Mouse (Mus musculus): ENCODE measurements at regions not wholly inside any gene's neighbourhood (a gene's known extent, or its start where the extent isn't known, plus 50 kb on each side); places are given as distances from the start of the nearest gene placed in this dataset.

GRCm38 (mm10) chr5:118984797-118985408 is 424.4 kb downstream of the Med13l start:
- 83% methylated on average over 9 of the region's 9 CpGs for WGBS
- H3K36me3 ChIP-seq: no peaks in the 10 kb centered on the region
- peaks cover 43% of the 10 kb centered on the region for H3K27me3 ChIP-seq
- no peak overlapping the region for H3K4me3 ChIP-seq
- no peaks in the 10 kb centered on the region for H3K9me3 ChIP-seq
- H3K27ac ChIP-seq: no peak overlapping the region
- no peak for ATAC-seq (ENCODE audit: low FRiP score, low read depth)
- no peak overlapping the region for H3K4me2 ChIP-seq (replicated peaks)
- H3K9ac ChIP-seq: no peak overlapping the region
- peaks cover 12% of the 10 kb centered on the region for H3K4me1 ChIP-seq

DNA sequence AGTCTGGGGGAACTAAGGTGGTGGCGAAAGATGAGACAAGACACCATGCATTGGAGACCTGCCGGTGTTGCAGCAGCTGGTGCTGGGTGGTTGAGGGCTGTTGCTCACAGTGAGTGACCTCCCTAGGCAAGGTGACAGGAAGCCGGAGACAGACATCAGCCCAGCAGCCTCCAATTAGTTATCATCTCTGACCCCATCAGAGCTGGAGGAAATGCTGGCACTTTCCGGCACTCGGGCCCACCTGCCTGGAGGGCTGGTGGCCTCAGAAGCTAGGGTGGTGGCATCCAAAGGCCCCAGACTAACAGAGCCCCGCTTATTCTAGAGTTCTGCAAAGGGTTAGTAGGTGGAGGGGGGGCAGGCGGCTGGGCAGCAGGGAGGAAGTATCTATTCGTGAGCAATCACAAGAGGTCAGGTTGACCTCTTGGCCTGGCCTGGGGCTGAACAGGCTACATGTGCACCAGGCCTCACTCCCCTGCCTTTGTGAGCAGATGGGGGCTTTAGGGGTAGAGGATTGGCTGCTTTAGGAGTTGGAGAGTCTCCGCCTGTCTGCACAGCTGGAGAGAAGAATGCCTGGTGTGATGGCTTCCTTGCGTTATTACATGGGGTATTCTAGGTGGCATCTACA is 427.0 kb downstream of the Med13l start:
- Histone ChIP-seq H3K9ac (no peak overlapping the region), H3K27me3 (peaks cover 33% of the 10 kb centered on the region), H3K9me3 (no peaks in the 10 kb centered on the region), H3K27ac (no peak overlapping the region), H3K36me3 (no peaks in the 10 kb centered on the region), H3K4me2 (replicated peaks) (no peak overlapping the region), H3K4me1 (peaks cover 7% of the 10 kb centered on the region), H3K4me3 (no peak overlapping the region)
- no peak for ATAC-seq (ENCODE audit: low FRiP score, low read depth)
- 41% methylated on average over 10 of the region's 10 CpGs for WGBS

DNA sequence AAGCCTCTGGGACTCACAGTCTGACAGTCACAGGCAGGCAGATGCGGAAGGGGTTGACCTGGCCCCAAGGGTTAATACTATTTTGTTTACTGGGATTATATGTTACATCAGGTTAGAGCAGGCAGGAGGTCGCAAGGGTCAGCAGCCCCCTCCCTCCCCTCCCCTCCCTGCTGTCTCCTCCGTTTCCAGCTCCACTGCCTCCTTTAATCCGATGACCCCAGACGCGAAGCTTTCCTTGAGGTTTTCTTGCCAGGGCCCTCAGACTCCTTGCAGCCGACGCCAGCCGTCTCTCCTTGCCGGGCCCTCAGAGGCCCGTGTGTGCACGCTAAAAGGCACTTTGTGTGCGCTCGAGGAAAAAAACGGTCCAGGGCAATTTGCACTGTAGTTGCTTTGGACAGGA is 438.6 kb downstream of the Med13l start:
- Histone ChIP-seq H3K27me3 (peaks cover 41% of the 10 kb centered on the region), H3K4me1 (peaks cover 8% of the 10 kb centered on the region; the same call in 1 of the 2 replicates), H3K36me3 (no peaks in the 10 kb centered on the region), H3K9me3 (no peaks in the 10 kb centered on the region), H3K4me3 (no peak overlapping the region), H3K4me2 (replicated peaks) (no peak overlapping the region), H3K27ac (no peak overlapping the region), H3K9ac (no peak overlapping the region)
- 5% methylated on average over 15 of the region's 15 CpGs for WGBS
- ATAC-seq (ENCODE audit: low FRiP score, low read depth): no peak

DNA sequence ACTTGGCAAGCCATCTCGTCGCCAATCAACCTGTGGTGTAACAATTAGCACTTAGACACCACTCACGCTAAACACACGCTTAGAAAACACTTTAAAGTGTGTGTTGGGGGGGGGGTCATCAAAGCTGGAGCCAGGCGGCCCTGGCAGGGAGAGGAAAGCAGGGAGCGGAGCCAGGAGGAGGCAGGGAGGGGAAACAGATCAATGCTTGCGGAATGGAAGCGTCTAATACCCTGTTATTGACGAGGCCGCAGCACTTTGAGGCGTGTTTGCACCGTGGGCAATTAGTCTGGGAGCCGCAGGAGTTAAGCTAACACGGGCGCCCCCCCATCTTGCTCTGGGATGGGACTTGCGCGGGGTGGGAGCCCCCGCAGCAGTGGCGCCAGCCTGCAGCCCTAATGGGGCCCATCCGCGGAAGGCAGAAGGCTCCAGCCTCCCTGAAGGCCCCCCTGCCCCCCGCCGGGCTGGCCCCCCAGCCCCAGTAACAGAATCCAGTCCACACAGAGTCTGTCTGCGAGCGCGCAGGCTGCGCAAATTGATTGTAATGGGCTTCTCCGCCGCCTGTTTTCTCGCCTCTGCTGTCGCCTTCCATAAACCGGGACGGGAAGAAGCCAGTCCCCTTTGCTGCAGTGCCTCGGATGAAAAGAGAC is 445.5 kb downstream of the Med13l start:
- Histone ChIP-seq H3K27me3 (peaks cover 58% of the 10 kb centered on the region), H3K36me3 (no peaks in the 10 kb centered on the region), H3K9me3 (no peaks in the 10 kb centered on the region), H3K9ac (peak overlapping the region; percentile 67), H3K4me1 (peaks cover 34% of the 10 kb centered on the region), H3K4me3 (peak overlapping the region; percentile 41), H3K4me2 (replicated peaks) (peak overlapping the region; percentile 84), H3K27ac (no peak overlapping the region; the same call in 1 of the 2 replicates)
- WGBS: under 1% methylated on average over 34 of the region's 34 CpGs
- peak; percentile 57 for ATAC-seq (ENCODE audit: low FRiP score, low read depth)

- ATAC-seq (ENCODE audit: low FRiP score, low read depth): no peak
- 34% methylated on average over 14 of the region's 14 CpGs for WGBS
- Histone ChIP-seq H3K27me3 (peaks cover 61% of the 10 kb centered on the region), H3K4me3 (no peak overlapping the region), H3K36me3 (no peaks in the 10 kb centered on the region), H3K27ac (no peak overlapping the region), H3K9me3 (no peaks in the 10 kb centered on the region), H3K4me1 (peaks cover 34% of the 10 kb centered on the region), H3K4me2 (replicated peaks) (no peak overlapping the region), H3K9ac (no peak overlapping the region)
Observed at GRCm38 (mm10) chr5:119010048-119010447, 449.6 kb downstream of the Med13l start.

DNA sequence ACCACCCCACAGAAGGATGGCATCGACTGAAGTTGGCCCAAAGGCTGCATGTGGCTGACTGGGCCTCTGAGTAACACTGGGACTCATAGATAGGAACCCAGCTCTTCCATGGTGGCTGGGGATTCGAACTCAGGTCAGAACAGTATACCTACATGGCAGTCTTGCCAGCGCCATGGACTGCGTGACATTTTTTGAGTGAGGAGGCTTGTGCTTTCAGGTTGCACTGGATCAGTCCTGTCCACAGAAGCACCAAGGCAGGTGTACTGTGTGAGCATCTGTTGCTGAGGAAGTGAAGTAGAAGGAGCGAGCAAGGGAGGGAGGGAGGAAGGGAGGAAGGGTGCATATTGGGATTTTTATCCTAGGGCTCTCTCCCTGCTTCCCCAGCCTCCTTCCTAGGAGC is 454.7 kb downstream of the Med13l start:
- Histone ChIP-seq H3K4me3 (no peak overlapping the region), H3K27ac (no peak overlapping the region), H3K36me3 (no peaks in the 10 kb centered on the region), H3K4me1 (peaks cover 16% of the 10 kb centered on the region), H3K4me2 (replicated peaks) (no peak overlapping the region), H3K9ac (no peak overlapping the region), H3K27me3 (peaks cover 30% of the 10 kb centered on the region), H3K9me3 (no peaks in the 10 kb centered on the region)
- ATAC-seq (ENCODE audit: low FRiP score, low read depth): no peak
- 74% methylated on average over 5 of the region's 5 CpGs for WGBS

GRCm38 (mm10) chr5:119015606-119016255 is 455.3 kb downstream of the Med13l start:
- Histone ChIP-seq H3K27me3 (peaks cover 30% of the 10 kb centered on the region), H3K9ac (no peak overlapping the region), H3K9me3 (no peaks in the 10 kb centered on the region), H3K27ac (no peak overlapping the region), H3K4me3 (no peak overlapping the region), H3K4me1 (peaks cover 11% of the 10 kb centered on the region), H3K4me2 (replicated peaks) (0 out of 2 replicates have a peak overlapping the region, but pooled peaks have one; percentile 19), H3K36me3 (no peaks in the 10 kb centered on the region)
- ATAC-seq (ENCODE audit: low FRiP score, low read depth): peak; percentile 28; the same call in 1 of the 2 replicates
- WGBS: 8% methylated on average over 15 of the region's 15 CpGs

- Histone ChIP-seq H3K9me3 (no peaks in the 10 kb centered on the region), H3K9ac (no peak overlapping the region), H3K36me3 (no peaks in the 10 kb centered on the region), H3K27ac (no peak overlapping the region), H3K27me3 (peaks cover 28% of the 10 kb centered on the region), H3K4me3 (no peak overlapping the region), H3K4me2 (replicated peaks) (no peak overlapping the region), H3K4me1 (peaks cover 11% of the 10 kb centered on the region)
- ATAC-seq (ENCODE audit: low FRiP score, low read depth): no peak
- WGBS: 18% methylated on average over 4 of the region's 4 CpGs
Observed at GRCm38 (mm10) chr5:119016420-119016819, 455.9 kb downstream of the Med13l start.

DNA sequence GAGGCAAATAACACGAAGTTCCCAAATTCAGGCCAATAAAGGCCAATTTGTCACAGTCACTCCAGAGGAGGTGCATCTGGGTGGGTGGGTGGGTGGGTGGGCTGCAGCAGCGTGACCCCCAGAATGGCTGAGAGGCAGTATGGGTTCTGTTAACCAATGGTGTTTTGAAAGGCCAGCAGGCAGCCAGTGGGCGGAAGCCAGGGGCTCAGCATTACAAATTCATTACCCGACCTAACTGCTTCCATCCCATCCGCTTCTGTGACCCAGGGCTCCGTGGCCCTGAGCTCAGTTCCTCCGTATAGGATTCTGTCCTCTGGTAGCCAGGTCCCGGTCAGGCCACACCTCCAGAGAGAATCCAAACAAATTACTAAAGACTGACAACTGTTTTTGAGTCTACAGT is 463.5 kb downstream of the Med13l start:
- Histone ChIP-seq H3K27ac (no peak overlapping the region), H3K4me2 (replicated peaks) (no peak overlapping the region), H3K9ac (no peak overlapping the region), H3K36me3 (no peaks in the 10 kb centered on the region), H3K27me3 (peaks cover 38% of the 10 kb centered on the region; the same call in 1 of the 2 replicates), H3K9me3 (no peaks in the 10 kb centered on the region), H3K4me3 (no peak overlapping the region), H3K4me1 (no peaks in the 10 kb centered on the region)
- ATAC-seq (ENCODE audit: low FRiP score, low read depth): no peak
- 43% methylated on average over 8 of the region's 8 CpGs for WGBS

- Histone ChIP-seq H3K4me3 (no peak overlapping the region), H3K27me3 (peaks cover 41% of the 10 kb centered on the region), H3K27ac (no peak overlapping the region), H3K4me1 (peaks cover 3% of the 10 kb centered on the region; the same call in 1 of the 2 replicates), H3K9ac (no peak overlapping the region), H3K36me3 (no peaks in the 10 kb centered on the region), H3K4me2 (replicated peaks) (no peak overlapping the region), H3K9me3 (no peaks in the 10 kb centered on the region)
- ATAC-seq (ENCODE audit: low FRiP score, low read depth): no peak
- WGBS: 84% methylated on average over 5 of the region's 5 CpGs
Observed at GRCm38 (mm10) chr5:119032051-119032450, 471.6 kb downstream of the Med13l start.

DNA sequence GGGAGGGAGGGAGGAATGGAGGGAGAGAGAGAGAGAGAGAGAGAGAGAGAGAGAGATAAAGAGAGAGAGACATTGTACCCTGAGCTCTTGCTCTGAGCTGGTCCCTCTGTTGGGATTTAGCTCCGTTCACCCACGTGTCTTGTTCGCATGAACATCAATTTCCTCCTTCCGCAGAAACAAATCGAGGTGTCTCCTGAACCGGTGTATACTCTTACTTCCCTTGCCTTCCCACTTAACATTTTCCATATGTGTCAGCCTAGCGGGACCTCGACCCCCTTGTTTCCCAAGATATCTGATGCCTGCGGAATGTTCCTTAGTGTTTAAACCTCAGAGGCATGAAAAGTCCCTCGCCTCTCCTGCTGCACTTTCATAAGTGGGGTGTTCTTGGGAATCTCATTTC is 484.1 kb downstream of the Med13l start:
- H3K9ac ChIP-seq: no peak overlapping the region
- H3K9me3 ChIP-seq: no peaks in the 10 kb centered on the region
- H3K4me1 ChIP-seq: peaks cover 7% of the 10 kb centered on the region; the same call in 1 of the 2 replicates
- H3K27me3 ChIP-seq: peaks cover 4% of the 10 kb centered on the region
- H3K36me3 ChIP-seq: no peaks in the 10 kb centered on the region
- no peak overlapping the region for H3K4me3 ChIP-seq
- WGBS: 21% methylated on average over 10 of the region's 10 CpGs
- H3K27ac ChIP-seq: no peak overlapping the region
- H3K4me2 ChIP-seq (replicated peaks): no peak overlapping the region
- ATAC-seq (ENCODE audit: low FRiP score, low read depth): no peak

DNA sequence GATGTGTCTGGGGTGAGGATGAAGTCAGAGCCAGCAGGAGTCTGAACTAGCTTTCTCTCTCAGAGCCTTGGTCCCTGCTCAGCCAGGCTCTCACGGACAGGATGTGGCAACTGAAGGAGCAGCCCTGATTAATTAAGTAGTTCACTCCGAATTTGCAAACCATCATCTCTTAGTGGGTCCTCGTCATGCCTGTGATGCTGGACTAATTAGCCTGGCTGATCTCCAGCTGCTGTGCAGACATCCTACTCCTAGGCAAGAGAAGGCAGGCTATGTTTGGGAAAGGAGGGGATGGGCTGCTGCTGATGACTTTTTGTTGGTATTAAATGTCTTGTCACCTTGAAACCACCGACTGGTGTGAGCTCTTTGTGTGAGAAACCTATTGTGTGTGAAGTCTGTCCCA is 487.1 kb downstream of the Med13l start:
- 38% methylated on average over 4 of the region's 4 CpGs for WGBS
- no peak for ATAC-seq (ENCODE audit: low FRiP score, low read depth)
- no peaks in the 10 kb centered on the region for H3K9me3 ChIP-seq
- H3K27me3 ChIP-seq: no peaks in the 10 kb centered on the region; the same call in 1 of the 2 replicates
- no peaks in the 10 kb centered on the region for H3K36me3 ChIP-seq
- H3K27ac ChIP-seq: no peak overlapping the region
- no peak overlapping the region for H3K4me2 ChIP-seq (replicated peaks)
- H3K4me3 ChIP-seq: no peak overlapping the region
- H3K9ac ChIP-seq: no peak overlapping the region
- H3K4me1 ChIP-seq: peaks cover 7% of the 10 kb centered on the region; the same call in 1 of the 2 replicates

All from limb, embryonic 13.5 days (tissue).